In the genomic region with DNA sequence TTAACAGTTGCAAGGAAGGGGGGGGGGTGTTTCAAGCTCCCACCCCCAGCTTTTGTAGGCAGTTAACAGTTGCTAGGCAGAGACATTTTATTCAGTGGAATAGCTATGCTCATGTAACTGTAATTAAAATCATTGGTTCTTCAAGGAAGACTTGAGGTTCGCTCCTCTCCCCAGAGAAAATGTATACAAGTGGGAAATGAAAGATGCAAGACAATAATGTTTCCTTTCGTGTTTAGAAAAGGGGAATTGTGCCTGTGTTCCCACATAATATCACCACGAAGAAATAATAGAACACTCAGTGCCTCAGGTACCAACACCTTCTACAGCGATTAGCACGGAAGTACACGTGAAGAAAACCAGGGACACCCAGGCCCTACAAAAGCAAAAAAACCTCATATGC, we compare ENCODE assay signal across 8 mouse cellular contexts. TPM values are rescaled to one million over a fixed set of nuclear protein-coding genes. Genes with fewer than 3 reads are reported as not detected.
A peak's percentile ranks its signal among the peaks of the same experiment; 100 is the strongest.
DNase-seq lines count a peak whose midpoint lies in the region; ATAC-seq and TF ChIP-seq lines count a peak whose summit lies in the region.

Gene Klhdc1, plus strand, starts transcription at position 301 of the 400 bp plus-strand sequence.

- TF ChIP-seq CTCF in liver, adult 2 months (IDR thresholded peaks at IDR 0.05; ENCODE audit: low read depth, low read length): no peak

- no peak for TF ChIP-seq POLR2A in liver, adult 2 months (IDR thresholded peaks at IDR 0.05; ENCODE audit: extremely low read depth, insufficient read depth, low read length)
- no peak for TF ChIP-seq POLR2A in limb, embryonic 14.5 days (IDR thresholded peaks at IDR 0.05; ENCODE audit: borderline replicate concordance, extremely low read depth, insufficient read depth, insufficient read length)

- no peaks in the 10 kb centered on the region for H3K79me2 ChIP-seq in liver, adult 2 months (ENCODE audit: control insufficient read depth, insufficient read depth, low read length)

- no peaks in the 10 kb centered on the region for H3K27me3 ChIP-seq in liver, adult 2 months (ENCODE audit: control insufficient read depth, insufficient read depth, low read length)
- no peaks in the 10 kb centered on the region for H3K27me3 ChIP-seq in embryonic facial prominence, embryonic 14.5 days (replicated peaks; ENCODE audit: control insufficient read depth, insufficient read depth, low read length)
- H3K27me3 ChIP-seq in limb, embryonic 14.5 days (ENCODE audit: control insufficient read depth, insufficient read depth, low read length): no peaks in the 10 kb centered on the region

- H3K36me3 ChIP-seq in liver, adult 2 months (ENCODE audit: control insufficient read depth, insufficient read depth, low read length): no peaks in the 10 kb centered on the region
- no peaks in the 10 kb centered on the region for H3K36me3 ChIP-seq in embryonic facial prominence, embryonic 14.5 days (ENCODE audit: control insufficient read depth, insufficient read depth, low read length)
- no peaks in the 10 kb centered on the region for H3K36me3 ChIP-seq in limb, embryonic 14.5 days (ENCODE audit: control insufficient read depth, insufficient read depth, low read length)

- peak within 1 kb of the TSS; percentile 62 for H3K9ac ChIP-seq in liver, adult 2 months (ENCODE audit: low read depth, low read length)
- peak within 1 kb of the TSS; percentile 82 for H3K9ac ChIP-seq in embryonic facial prominence, embryonic 14.5 days (ENCODE audit: low read depth, low read length)
- peak within 1 kb of the TSS; percentile 89 for H3K9ac ChIP-seq in limb, embryonic 14.5 days (ENCODE audit: low read depth, low read length, severe bottlenecking)

- H3K9me3 ChIP-seq in embryonic facial prominence, embryonic 14.5 days (ENCODE audit: control insufficient read depth, low read length): no peaks in the 10 kb centered on the region
- H3K9me3 ChIP-seq in limb, embryonic 14.5 days (ENCODE audit: control insufficient read depth, low read length): no peaks in the 10 kb centered on the region

- intact Hi-C loops in heart, postnatal 36 days (cut with DNase I): loop anchor here (2.0 kb wide), 2 partner anchors 42 to 56 kb away; partner anchors contain the start of genes Dnaaf2 and Klhdc2

- H3K4me1 ChIP-seq in liver, adult 2 months (ENCODE audit: control insufficient read depth, insufficient read depth, low read length): no peaks in the 10 kb centered on the region
- H3K4me1 ChIP-seq in embryonic facial prominence, embryonic 14.5 days (ENCODE audit: control insufficient read depth, insufficient read depth, low read length): peaks cover 3% of the 10 kb centered on the region; the same call in 1 of the 2 replicates
- H3K4me1 ChIP-seq in limb, embryonic 14.5 days (ENCODE audit: control insufficient read depth, insufficient read depth, low read length): peaks cover 4% of the 10 kb centered on the region

- 79% methylated on average over 6 of the region's 6 CpGs for WGBS in liver, adult 2 months
- 64% methylated on average over 6 of the region's 6 CpGs for WGBS in embryonic facial prominence, embryonic 14.5 days
- 60% methylated on average over 6 of the region's 6 CpGs for WGBS in limb, embryonic 14.5 days

- no peak for ATAC-seq in embryonic facial prominence, embryonic 14.5 days (ENCODE audit: low read depth)
- no peak for ATAC-seq in limb, embryonic 14.5 days (ENCODE audit: low FRiP score, low read depth)

- peak within 1 kb of the TSS; percentile 60 for H3K4me3 ChIP-seq in liver, adult 2 months (ENCODE audit: insufficient read depth, low read depth, low read length)
- H3K4me3 ChIP-seq in embryonic facial prominence, embryonic 14.5 days (ENCODE audit: low read depth, low read length): peak within 1 kb of the TSS; percentile 64
- H3K4me3 ChIP-seq in limb, embryonic 14.5 days (replicated peaks; ENCODE audit: low read length): peak within 1 kb of the TSS; percentile 61

- peak within 1 kb of the TSS; percentile 75 for H3K4me2 ChIP-seq in embryonic facial prominence, embryonic 14.5 days (ENCODE audit: low read depth, low read length)
- peak within 1 kb of the TSS; percentile 65 for H3K4me2 ChIP-seq in limb, embryonic 14.5 days (replicated peaks; ENCODE audit: low read depth, low read length, severe bottlenecking)

- H3K27ac ChIP-seq in liver, adult 2 months (replicated peaks; ENCODE audit: insufficient read depth, low read depth, low read length): no peak within 1 kb of the TSS
- H3K27ac ChIP-seq in embryonic facial prominence, embryonic 14.5 days (replicated peaks; ENCODE audit: low read depth, low read length): peak within 1 kb of the TSS; percentile 82
- H3K27ac ChIP-seq in limb, embryonic 14.5 days (replicated peaks; ENCODE audit: low read depth, low read length): peak within 1 kb of the TSS; percentile 73

- DNase-seq in liver, adult 2 months (ENCODE audit: extremely low read depth, low read depth, low spot score): no peak
- no peak for DNase-seq in liver
- DNase-seq in embryonic facial prominence, embryonic 14.5 days (ENCODE audit: low spot score): no peak
- DNase-seq in heart, postnatal 36 days: no peak
- no peak for DNase-seq in limb, embryonic 14.5 days (ENCODE audit: low spot score)
- no peak for DNase-seq in ovary, postnatal 10 days (ENCODE audit: low spot score)
- DNase-seq in thymus, adult 18-20 months: no peak
- no peak for DNase-seq in cerebellum, postnatal 4 days (ENCODE audit: low spot score in 2 of 2)

RNA-seq across cellular contexts. Expression of gene Klhdc1, which starts in this region (rescaled TPM):
- 0.46 and 0.67 TPM in 2 replicates for total RNA-seq in liver, adult 2 months (2014; rRNA removed)
- polyA plus RNA-seq in liver, adult 2 months (2012; rRNA removed): 0.07 and 0.10 TPM in 2 replicates
- polyA plus RNA-seq in embryonic facial prominence, embryonic 14.5 days (2014; fragmentation: Nextera tagmentation; extraction: Ambion mirVana): 9.0 and 9.8 TPM in 2 replicates
- total RNA-seq in heart, postnatal 36 days (2021): 10 to 100 TPM; 35.7 to 37.2 TPM
- 2.8 and 4.1 TPM in 2 replicates for polyA plus RNA-seq in limb, embryonic 14.5 days (2012; rRNA removed)
- polyA plus RNA-seq in limb, embryonic 14.5 days (2014; fragmentation: Nextera tagmentation; extraction: Ambion mirVana): 9.1 and 9.5 TPM in 2 replicates

Comparison
In these comparisons a context has a peak if more than half of its experiments do, and no peak if none do; other contexts are left out.
1. RNA of gene Klhdc1 (total RNA-seq): 35.7 to 37.2 TPM in heart, postnatal 36 days; 0.46 to 0.67 TPM in liver, adult 2 months; every median in the first group is over 10 times any median in the second.
2. Peak in every context shown above with its lines, with median percentiles within 50 percentile points of each other: H3K4me3 ChIP-seq and H3K9ac ChIP-seq.